Comparison of ENCODE assay signal across 12 mouse cellular contexts in genomic region chr5:43818695-43819094, GRCm38 (mm10). TPM values are rescaled to one million over a fixed set of nuclear protein-coding genes. Genes with fewer than 3 reads are reported as not detected.
A peak's percentile ranks its signal among the peaks of the same experiment; 100 is the strongest.
DNase-seq lines count a peak whose midpoint lies in the region; ATAC-seq and TF ChIP-seq lines count a peak whose summit lies in the region.
"Had no signal": no experiment of that assay in that cellular context is flagged by ENCODE, and none has a peak within 500 bp of the region (broad histone marks: within the 10 kb centered on the region; RNA-seq: fewer than 3 reads in every experiment).

Bst1 (plus strand) TSS chr5:43818885.

- peak; percentile 24 for DNase-seq in kidney, adult 9 months
- peak; percentile 18 to 42 for DNase-seq in kidney, postnatal 36 days
- DNase-seq in thymus, adult 18-20 months, result no peak
- no peak for DNase-seq in natural killer cell, adult 2 months (ENCODE audit: low spot score in 2 of 2)
- DNase-seq: right cerebral cortex, postnatal 25 days; thymus, postnatal 14 days had no signal

- H3K36me3 ChIP-seq in kidney, embryonic 14.5 days (ENCODE audit: control insufficient read depth, insufficient read depth, low read length), result no peaks in the 10 kb centered on the region
- H3K36me3 ChIP-seq in megakaryocyte, embryonic 14.5 days (replicated peaks; ENCODE audit: low read length), result no peaks in the 10 kb centered on the region
- H3K36me3 ChIP-seq: heart, embryonic 13.5 days had no signal

- ATAC-seq in kidney, embryonic 14.5 days (ENCODE audit: low FRiP score, low TSS enrichment), result no peak
- ATAC-seq: forebrain, embryonic 16.5 days had no signal

- H3K4me1 ChIP-seq in kidney, embryonic 14.5 days (ENCODE audit: control insufficient read depth, insufficient read depth, low read length), result no peaks in the 10 kb centered on the region
- peaks cover 21% of the 10 kb centered on the region for H3K4me1 ChIP-seq in bone marrow macrophage, adult 2 months (ENCODE audit: control insufficient read depth, insufficient read depth, low read length)
- H3K4me1 ChIP-seq in megakaryocyte, embryonic 14.5 days, result peaks cover 5% of the 10 kb centered on the region
- H3K4me1 ChIP-seq: heart, embryonic 13.5 days had no signal

- H3K4me2 ChIP-seq in kidney, embryonic 14.5 days (replicated peaks; ENCODE audit: low read depth, low read length), result no peak within 1 kb of the TSS
- H3K4me2 ChIP-seq: heart, embryonic 13.5 days had no signal

- H3K27me3 ChIP-seq in kidney, embryonic 14.5 days (ENCODE audit: control insufficient read depth, insufficient read depth, low read length), result no peaks in the 10 kb centered on the region
- H3K27me3 ChIP-seq in megakaryocyte, embryonic 14.5 days (replicated peaks), result peaks cover 13% of the 10 kb centered on the region
- H3K27me3 ChIP-seq: heart, embryonic 13.5 days had no signal

- no peak within 1 kb of the TSS for H3K27ac ChIP-seq in kidney, embryonic 14.5 days (ENCODE audit: low read depth, low read length)
- no peak within 1 kb of the TSS for H3K27ac ChIP-seq in bone marrow macrophage, adult 2 months (ENCODE audit: insufficient read depth, low read depth, low read length)
- H3K27ac ChIP-seq: heart, embryonic 13.5 days; layer of hippocampus, adult 2 months had no signal

- no peaks in the 10 kb centered on the region for H3K9me3 ChIP-seq in kidney, embryonic 14.5 days (ENCODE audit: control insufficient read depth, low read length)
- no peaks in the 10 kb centered on the region for H3K9me3 ChIP-seq in megakaryocyte, embryonic 14.5 days
- H3K9me3 ChIP-seq: heart, embryonic 13.5 days had no signal

- 43% methylated on average over 12 of the region's 12 CpGs for WGBS in kidney, embryonic 14.5 days

- TF ChIP-seq CTCF in bone marrow macrophage, adult 2 months (IDR thresholded peaks at IDR 0.05; ENCODE audit: low read depth, low read length), result no peak

- no peak within 1 kb of the TSS for H3K9ac ChIP-seq in kidney, embryonic 14.5 days (ENCODE audit: low read depth, low read length)
- H3K9ac ChIP-seq: heart, embryonic 13.5 days had no signal

- no peak for TF ChIP-seq POLR2A in bone marrow macrophage, adult 2 months (IDR thresholded peaks at IDR 0.05; ENCODE audit: borderline replicate concordance, low read depth, low read length)

- H3K4me3 ChIP-seq in kidney, embryonic 14.5 days (ENCODE audit: low read length), result no peak within 1 kb of the TSS
- H3K4me3 ChIP-seq in bone marrow macrophage, adult 2 months (ENCODE audit: insufficient read depth, low read length), result peak within 1 kb of the TSS; percentile 3
- peak within 1 kb of the TSS; percentile 86 for H3K4me3 ChIP-seq in megakaryocyte, embryonic 14.5 days (replicated peaks)
- H3K4me3 ChIP-seq: heart, embryonic 13.5 days; layer of hippocampus, adult 2 months had no signal

RNA-seq across cellular contexts. Expression of gene Bst1, which starts in this region (rescaled TPM):
- 0.38 and 0.53 TPM in 2 replicates for polyA plus RNA-seq in kidney, embryonic 14.5 days (2014; fragmentation: Nextera tagmentation; extraction: Ambion mirVana)
- 33.5 and 34.6 TPM in 2 replicates for polyA plus RNA-seq in bone marrow macrophage, adult 2 months (2012; ENCODE audit: insufficient read depth, insufficient read length, missing spikeins)
- 2.0 TPM in 1 of 2 replicates, not detected in the other for polyA plus RNA-seq in megakaryocyte, embryonic 14.5 days (2012; ENCODE audit: insufficient read depth, low replicate concordance)
- polyA plus RNA-seq: forebrain, embryonic 16.5 days had no signal

Comparison
In these comparisons a context has a peak if more than half of its experiments do, and no peak if none do; other contexts are left out.
1. RNA of gene Bst1 (polyA plus RNA-seq): 33.5 to 34.6 TPM in bone marrow macrophage, adult 2 months; 2.0 TPM in megakaryocyte, embryonic 14.5 days and 0.38 to 0.53 TPM in kidney, embryonic 14.5 days; every median in the first group is over 10 times any median in the second.
2. DNase-seq: peak in kidney, adult 9 months (single experiment) and kidney, postnatal 36 days (2 of 2); none in thymus, adult 18-20 months (0 of 2) and natural killer cell, adult 2 months (0 of 2).